Mouse (Mus musculus): ENCODE measurements around the gene Brix1.

DNA sequence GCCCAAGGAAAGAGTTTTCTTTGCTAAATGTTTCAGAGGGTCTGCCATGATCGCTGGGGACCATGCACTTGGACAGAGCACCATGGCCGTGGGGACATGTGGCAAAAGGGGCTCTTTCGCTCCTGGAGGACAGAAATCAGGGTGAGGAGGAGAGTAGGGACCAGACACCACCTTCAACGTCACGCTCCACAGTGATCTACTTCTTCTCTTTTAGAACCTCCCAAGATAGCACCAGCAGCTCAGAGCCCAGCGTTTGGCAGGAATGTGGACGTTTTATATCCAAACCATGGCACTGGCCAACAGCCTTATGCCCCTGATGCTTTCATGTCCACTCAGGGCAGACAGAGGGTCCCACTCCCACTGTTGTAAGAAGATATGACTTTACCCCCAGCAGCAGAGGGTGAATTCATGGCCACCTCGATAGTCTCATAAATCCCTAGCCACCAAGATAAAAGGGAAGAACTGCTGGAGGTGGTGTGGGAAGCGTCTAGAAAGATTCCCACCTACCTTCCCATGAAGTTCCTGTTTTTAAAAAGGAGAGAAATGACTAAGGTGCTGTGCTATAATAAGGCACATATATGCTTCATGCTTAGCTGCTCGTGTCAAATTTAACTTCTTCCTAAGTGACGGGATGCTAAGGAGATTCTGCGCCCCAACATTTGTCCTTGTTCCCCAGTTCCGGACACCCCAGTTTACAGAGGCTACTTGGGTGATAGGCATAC lies 59.0 kb downstream of the Brix1 start:
- TF ChIP-seq CTCF (IDR thresholded peaks at IDR 0.05; ENCODE audit: control insufficient read depth, insufficient read depth, insufficient read length), result no peak
- TF ChIP-seq USF1 (IDR thresholded peaks at IDR 0.05; ENCODE audit: low read depth), result no peak
- no peak for TF ChIP-seq FOSL1 (IDR thresholded peaks at IDR 0.05; ENCODE audit: insufficient read depth, low read length, poor library complexity, severe bottlenecking)
- TF ChIP-seq MYOG (IDR thresholded peaks at IDR 0.05; ENCODE audit: control insufficient read depth, extremely low read depth, insufficient read length), result no peak
- no peak for TF ChIP-seq CEBPB (IDR thresholded peaks at IDR 0.05; ENCODE audit: low read depth)
- TF ChIP-seq MYOD1 (IDR thresholded peaks at IDR 0.05; ENCODE audit: control insufficient read depth, insufficient read length, low read depth), result no peak
- no peak for TF ChIP-seq MAX (IDR thresholded peaks at IDR 0.05)

Data from C2C12 (cell line).